Mouse (Mus musculus) spleen, postnatal 14 days (tissue): Measurements from ENCODE around the gene Lamb1.

Experiments
- DNase-seq, 2 experiments: peaks; one replicate each; pipeline ENCODE4 v3.0.0; 2021 to 2022; ENCODE audit warnings: low spot score in 2 of 2

Gene Lamb1

GRCm38 (mm10) chr12:31265005-31265721 is at the start of gene Lamb1:
TSS of gene Lamb1 (plus strand) at chr12:31265234.
- DNase-seq: no peak

- DNase-seq: no peak
Observed at GRCm38 (mm10) chr12:31217232-31217631, 47.8 kb upstream of the Lamb1 start.

DNA sequence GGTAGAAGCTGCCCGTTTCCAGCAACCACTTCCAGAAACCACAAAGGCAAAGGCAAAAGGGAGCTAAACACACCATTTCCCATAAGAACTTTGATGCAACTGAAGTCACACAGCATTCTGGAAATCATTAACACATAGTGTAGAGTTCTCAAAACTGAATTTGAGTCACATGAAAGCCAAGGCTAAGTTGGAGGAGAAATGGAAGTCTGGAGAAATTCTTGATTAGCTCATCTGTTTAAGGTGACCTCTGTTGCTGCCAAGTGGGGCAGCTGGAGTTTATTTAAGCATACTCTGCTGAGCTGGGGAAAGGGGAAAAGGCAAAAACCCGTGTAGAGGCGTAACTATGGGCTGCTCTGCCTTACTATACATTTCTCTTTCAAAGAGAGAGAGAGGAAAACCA is 46.3 kb upstream of the Lamb1 start:
- no peak for DNase-seq

GRCm38 (mm10) chr12:31221522-31221921 is 43.5 kb upstream of the Lamb1 start:
- no peak for DNase-seq

GRCm38 (mm10) chr12:31222282-31222681 is 42.8 kb upstream of the Lamb1 start:
- DNase-seq: no peak

DNA sequence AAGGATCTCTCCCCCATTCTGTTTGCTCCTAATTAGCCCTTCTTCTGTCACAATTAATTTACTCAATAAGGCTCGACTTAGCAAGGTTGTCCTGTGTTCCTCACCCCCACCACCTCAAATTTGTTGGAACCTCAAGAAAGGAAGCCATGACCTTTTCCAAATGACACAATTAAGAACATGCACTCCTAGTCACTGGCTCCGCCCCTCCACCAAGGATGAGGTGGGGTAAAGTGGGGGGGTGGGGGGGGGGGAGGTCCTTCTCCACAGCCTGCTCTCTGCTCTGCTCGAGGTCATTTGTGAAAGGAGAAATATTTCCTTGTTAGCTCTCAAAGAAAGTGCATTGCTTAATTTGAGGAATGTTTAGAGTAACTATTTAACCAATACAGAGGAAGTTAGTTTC is 42.3 kb upstream of the Lamb1 start:
- no peak for DNase-seq

DNA sequence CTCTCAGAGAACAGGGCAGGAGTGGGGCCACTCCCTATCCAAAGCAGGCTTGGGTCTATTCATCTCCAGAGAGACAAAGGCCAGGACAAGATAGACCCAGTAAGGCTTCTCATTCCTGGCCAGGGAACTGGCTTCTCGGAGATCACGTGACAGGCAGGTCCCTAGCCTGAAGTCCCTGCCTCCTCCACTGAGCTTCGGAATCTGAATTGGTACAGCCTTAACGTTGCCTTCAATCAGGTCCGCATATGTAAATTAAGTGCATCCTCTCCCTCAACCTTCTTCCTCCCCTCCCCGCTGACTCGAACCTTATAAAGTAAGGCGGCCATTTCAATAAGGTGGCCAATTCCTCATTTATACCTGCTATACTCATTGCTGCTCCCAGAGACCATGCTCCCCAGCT is 39.6 kb upstream of the Lamb1 start:
- no peak for DNase-seq

GRCm38 (mm10) chr12:31227167-31227566 is 37.9 kb upstream of the Lamb1 start:
- no peak for DNase-seq

DNA sequence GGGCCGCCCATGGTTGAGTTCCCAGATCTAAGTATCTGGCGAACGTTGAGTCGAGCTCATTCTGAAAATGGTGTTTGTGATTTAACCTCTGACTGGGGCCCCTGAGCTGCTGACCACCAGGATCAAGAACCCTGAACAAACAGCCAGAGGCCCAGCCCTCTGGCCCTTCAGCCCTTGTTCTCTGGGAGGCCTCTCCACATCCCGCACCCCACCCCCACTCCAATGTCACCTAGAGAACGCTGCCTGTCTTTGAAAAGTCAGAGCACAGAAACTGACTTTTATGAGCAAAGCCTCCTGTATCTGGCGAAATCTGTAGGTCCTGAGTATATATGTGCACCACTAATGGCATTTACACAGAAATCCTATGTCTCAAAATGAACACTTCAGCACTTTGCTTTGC is 36.2 kb upstream of the Lamb1 start:
- DNase-seq: no peak

DNA sequence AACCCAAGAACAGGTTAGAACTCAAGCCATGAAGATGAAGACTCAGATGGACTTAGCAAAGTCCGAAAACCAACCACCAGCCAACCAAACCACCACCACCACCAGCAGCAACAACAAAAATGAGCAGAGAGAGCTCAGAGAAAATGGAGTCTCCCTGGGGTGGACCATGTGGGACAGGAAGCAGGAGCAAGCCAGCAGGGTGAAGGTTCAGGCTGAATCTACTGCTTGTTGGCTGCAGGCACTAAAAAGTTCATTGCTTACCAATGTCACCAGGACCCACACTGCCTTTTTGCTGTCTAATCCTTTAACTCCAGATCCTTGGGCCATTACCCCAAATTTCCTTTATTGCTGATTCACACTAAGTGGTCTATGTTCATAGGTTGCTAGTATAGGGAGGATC is 32.4 kb upstream of the Lamb1 start:
- DNase-seq: no peak

- no peak for DNase-seq
Observed at GRCm38 (mm10) chr12:31235018-31235417, 30.0 kb upstream of the Lamb1 start.

DNA sequence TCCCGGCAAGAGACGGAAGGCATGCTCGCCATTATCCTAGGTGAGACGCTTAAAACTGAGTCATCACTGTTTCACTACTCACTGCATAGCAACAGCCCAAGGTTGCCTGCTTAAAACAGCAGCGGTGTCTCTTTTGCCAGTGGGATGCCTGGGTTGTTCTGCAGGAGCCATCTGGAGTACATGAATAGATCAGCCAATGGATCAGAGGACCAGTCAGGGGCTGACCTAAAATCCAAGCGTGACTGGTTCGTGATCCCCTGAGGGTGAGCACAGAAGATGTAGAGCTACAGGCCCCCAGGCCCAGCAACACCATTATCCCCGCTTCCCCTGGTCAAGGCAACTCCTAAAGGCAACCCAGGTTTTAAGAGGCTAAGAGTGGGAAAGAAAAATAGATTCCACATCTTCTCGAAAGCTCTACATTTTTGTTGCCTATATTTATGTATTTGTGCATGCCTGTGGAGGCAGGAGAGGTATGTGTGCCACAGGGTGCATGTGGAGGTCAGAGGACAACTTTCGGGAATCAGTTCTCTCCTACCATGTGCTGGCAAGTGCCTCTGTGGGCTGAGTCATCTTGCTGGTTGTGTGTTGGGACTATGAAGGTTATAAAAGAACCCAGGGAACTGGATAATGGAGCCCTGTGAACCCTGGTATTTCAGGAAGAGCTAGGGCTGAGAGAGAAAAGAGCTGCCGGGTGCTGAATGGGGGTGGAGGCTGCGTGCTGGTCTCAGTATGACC is 28.0 kb upstream of the Lamb1 start:
- no peak for DNase-seq

GRCm38 (mm10) chr12:31239031-31239583 is 25.9 kb upstream of the Lamb1 start:
- no peak for DNase-seq

DNA sequence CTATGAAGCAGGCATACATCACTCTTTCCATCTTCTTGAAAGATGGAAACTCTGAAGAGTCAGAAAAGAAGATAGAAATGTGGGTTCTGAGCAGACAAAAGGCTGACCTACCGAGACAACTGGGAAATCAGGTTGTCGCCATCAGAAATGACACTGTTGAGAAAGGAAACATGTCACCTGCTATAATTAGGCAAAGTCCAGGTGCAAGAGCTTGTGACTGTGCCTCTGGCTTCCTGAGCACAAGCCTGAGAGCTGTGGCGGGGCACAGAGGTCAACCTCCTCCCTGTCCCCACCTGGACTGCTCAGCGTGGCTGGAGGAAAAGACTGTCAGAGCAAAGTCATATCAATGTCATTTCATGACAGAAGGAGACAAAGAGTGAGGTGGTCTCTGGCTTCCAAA is 25.2 kb upstream of the Lamb1 start:
- DNase-seq: no peak

DNA sequence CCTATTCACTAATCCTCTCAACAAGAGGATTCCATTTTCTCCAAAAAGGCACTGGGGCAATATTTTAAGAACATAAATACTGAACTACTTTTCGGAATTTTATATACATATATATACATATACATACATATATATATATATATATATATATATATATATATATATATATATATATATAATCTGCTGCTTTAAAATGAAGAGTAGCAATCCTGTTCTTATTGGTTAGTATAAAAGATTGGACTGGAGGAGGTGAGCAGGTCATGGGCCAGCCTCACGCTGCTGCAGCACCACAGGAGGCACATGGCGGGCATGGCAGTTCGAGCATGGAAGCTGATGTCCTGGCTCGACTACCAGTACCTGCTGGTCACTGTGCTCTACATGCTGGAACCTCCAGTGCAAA is 24.6 kb upstream of the Lamb1 start, which contains the start of gene Gm6993:
Gene Gm6993 (plus strand): TSS at position 301 of the 400 bp plus-strand sequence.
- DNase-seq: no peak

DNA sequence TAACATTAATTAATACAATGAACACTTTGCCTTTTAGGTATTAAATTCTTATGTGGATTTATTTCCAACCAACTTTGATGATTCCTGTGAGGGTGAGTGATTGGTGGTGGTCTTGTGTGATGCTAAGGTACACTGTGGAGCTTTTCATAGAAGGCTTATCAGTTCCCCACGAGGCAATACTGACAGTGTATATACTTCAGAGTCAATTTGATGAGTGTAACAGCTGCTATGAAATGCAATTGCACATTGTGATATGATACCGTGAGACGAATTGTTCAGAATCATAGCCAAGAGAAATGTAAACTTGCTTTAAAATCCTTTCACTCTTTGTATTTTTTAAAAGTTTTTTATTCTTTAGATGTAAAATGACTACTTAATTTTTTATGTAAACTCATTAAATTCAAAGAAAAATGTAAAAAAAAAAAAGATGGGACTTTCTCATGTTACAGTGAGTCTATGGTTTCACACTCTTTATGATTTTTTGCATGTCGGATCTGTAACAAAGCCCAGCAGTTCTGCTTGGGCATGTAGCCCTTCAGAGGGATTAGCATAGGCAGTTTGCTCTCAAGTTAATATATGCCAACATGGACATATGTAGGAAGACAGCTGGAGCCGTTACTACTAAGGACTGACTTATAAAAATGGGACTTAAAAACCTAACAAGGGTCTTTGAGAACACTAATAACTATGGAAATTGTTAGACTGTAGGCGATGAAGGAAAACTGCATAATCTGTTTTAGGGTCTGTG is 23.3 kb upstream of the Lamb1 start:
- no peak for DNase-seq

GRCm38 (mm10) chr12:31244001-31244400 is 21.0 kb upstream of the Lamb1 start:
- no peak for DNase-seq

DNA sequence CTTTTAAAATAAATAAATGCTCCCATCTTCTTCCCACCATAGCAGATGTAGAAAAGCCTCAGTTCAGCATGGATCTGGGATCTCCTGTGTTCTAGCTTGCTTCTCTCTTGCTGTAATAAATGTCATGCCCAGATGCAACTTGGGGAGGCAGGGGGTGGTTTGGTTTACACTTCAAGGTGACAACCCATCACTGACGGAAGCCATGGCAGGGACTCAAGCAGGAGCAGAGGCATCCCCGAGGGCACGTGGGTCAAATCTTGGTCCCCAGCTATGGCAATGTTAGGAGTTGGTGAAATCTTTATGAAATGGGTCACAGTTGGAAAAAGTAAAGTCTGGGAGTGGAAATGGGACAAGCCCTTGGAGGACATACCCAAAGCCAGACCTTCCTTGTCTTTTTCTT is 20.3 kb upstream of the Lamb1 start:
- no peak for DNase-seq

GRCm38 (mm10) chr12:31246153-31246552 is 18.9 kb upstream of the Lamb1 start:
- no peak for DNase-seq

DNA sequence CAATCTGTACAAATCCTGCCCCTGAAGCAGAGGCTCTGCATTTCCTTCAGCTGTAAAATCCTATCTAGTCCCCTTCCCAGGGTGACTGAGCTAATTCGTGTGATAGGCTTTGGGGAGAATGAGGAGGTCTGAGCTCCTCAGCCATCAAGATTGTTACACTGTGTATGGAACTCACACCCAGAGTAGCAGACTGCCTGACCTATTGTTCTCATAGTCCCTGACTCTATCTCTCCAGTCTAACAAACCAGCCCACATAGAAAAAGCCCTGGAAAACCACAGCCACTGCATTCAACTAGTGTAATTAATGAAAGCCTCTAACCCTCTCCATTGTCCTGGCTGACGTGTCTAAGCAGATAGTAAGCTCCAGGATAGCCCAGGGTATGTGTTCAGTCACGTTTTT is 18.4 kb upstream of the Lamb1 start:
- no peak for DNase-seq

DNA sequence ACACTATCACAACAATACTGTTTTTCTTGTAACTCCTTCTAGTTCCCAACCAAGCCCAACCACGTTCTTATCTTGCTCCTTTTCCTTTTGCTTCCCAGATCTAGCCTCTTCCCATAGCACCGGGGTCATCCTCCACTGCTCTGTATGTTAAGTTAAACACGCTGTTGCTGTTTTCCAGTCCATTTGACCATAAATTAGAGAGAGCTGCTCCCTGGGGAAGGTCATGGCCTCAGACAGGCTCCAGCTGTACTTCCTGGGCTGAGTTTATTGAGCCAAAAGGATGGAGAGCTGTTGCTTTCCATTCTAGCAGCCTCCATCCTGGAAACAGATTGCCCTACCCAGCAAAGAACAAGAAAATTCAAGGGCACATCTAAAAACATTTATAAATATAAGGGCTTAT is 16.9 kb upstream of the Lamb1 start:
- DNase-seq: no peak

DNA sequence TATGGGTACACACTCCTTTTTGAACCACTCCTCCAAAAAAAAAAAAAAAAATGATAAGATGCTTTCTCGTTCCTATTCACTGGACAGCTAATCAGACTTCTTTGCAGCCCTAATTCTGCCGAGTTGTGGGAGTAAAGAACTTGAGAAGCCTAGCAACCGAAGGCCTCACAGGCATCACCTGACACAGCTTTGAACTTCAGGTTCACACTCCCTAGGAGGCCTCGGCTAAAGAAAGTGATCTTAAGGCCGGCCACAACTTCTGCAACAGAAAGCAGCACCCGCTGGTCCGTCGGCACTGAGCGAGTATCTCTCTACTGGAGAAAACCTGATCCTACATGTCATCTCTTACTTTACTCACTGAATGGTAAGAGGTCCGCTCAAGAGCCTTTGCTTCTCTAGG is 16.4 kb upstream of the Lamb1 start:
- DNase-seq: no peak
